Mouse (Mus musculus) midbrain, embryonic 14.5 days (tissue): ENCODE measurements around the gene Sat2. TPM values are rescaled to one million over a fixed set of nuclear protein-coding genes. Genes with fewer than 3 reads are reported as not detected.
A peak's percentile ranks its signal among the peaks of the same experiment; 100 is the strongest.
"Not testable (repeated sequence)": the region's sequence is repeated elsewhere in the genome, so short reads cannot be mapped to it uniquely, and the experiment has no call there.

ENCODE experiments used
- ATAC-seq: fragments of 200-750 bp; cut with Nextera tagmentation; 2 replicates; pipeline ENCODE4 v1.8.0; 2017; ENCODE audit warnings: moderate number of reproducible peaks, moderate library complexity; ENCODE audit not compliant: low FRiP score, low TSS enrichment
- DNase-seq: peaks from one replicate; pipeline ENCODE4 v3.0.0-alpha.2; 2015
- H3K27ac ChIP-seq: fragments of 300-500 bp; sonication (generic); replicated peaks from 2 replicates; pipeline ENCODE4 v1.5.1; 2014; ENCODE audit warnings: mild to moderate bottlenecking, low read depth, low read length, moderate library complexity
- H3K27me3 ChIP-seq: fragments of 300-500 bp; sonication (generic); 2 replicates; pipeline ENCODE4 v1.6.1; 2014; ENCODE audit warnings: low read length, control low read depth, mixed read lengths; ENCODE audit not compliant: control insufficient read depth, insufficient read depth
- H3K36me3 ChIP-seq: fragments of 300-500 bp; sonication (generic); 2 replicates; pipeline ENCODE4 v1.6.1; 2014; ENCODE audit warnings: low read length, control low read depth; ENCODE audit not compliant: control insufficient read depth, insufficient read depth
- H3K4me1 ChIP-seq: fragments of 300-500 bp; sonication (generic); 2 replicates; pipeline ENCODE4 v1.6.1; 2014; ENCODE audit warnings: mild to moderate bottlenecking, antibody characterized with exemption, low read length, control low read depth; ENCODE audit not compliant: control insufficient read depth, insufficient read depth
- H3K4me2 ChIP-seq: fragments of 300-500 bp; sonication (generic); 2 replicates; pipeline ENCODE4 v1.6.1; 2014; ENCODE audit warnings: mild to moderate bottlenecking, low read length, moderate library complexity
- H3K4me3 ChIP-seq: fragments of 300-500 bp; sonication (generic); replicated peaks from 2 replicates; pipeline ENCODE4 v1.5.1; 2014; ENCODE audit warnings: low read depth, low read length
- H3K9ac ChIP-seq: fragments of 300-500 bp; sonication (generic); replicated peaks from 2 replicates; pipeline ENCODE4 v1.6.1; 2014; ENCODE audit warnings: mild to moderate bottlenecking, low read length, moderate library complexity
- H3K9me3 ChIP-seq: fragments of 300-500 bp; sonication (generic); 2 replicates; pipeline ENCODE4 v1.6.1; 2016; ENCODE audit warnings: low read length, control low read depth, mixed read lengths; ENCODE audit not compliant: control insufficient read depth
- WGBS: fragments of 180-500 bp; shearing (Covaris S2); extraction: QIAGEN DNeasy Blood & Tissue Kit; methylation state at CpG from one replicate; pipeline ENCODE4 v1.1.7; 2014; 5-methylcytosine and 5-hydroxymethylcytosine counted together
- polyA plus RNA-seq: library from polyadenylated mRNA; unstranded; fragments of >200 nt; fragmentation: Nextera tagmentation; extraction: Ambion mirVana; gene quantifications from 2 replicates; pipeline ENCODE4 v1.2.1, GENCODE M21; 2014

Gene Sat2
- polyA plus RNA-seq, 1 experiment from 2014 or later: 21.6 TPM

- H3K36me3 ChIP-seq, H3K27ac ChIP-seq, ATAC-seq, DNase-seq, H3K4me2 ChIP-seq, H3K4me1 ChIP-seq, H3K27me3 ChIP-seq, H3K9ac ChIP-seq, H3K4me3 ChIP-seq, H3K9me3 ChIP-seq: not testable (repeated sequence)
- 50% methylated on average over 11 of the region's 11 CpGs for WGBS
Observed at GRCm38 (mm10) chr11:69614257-69614588, 7.6 kb upstream of the Sat2 start.

GRCm38 (mm10) chr11:69616781-69617180 is 5.0 kb upstream of the Sat2 start:
- no peak overlapping the region for H3K9ac ChIP-seq
- H3K4me2 ChIP-seq: no peak overlapping the region
- H3K36me3 ChIP-seq: no peaks in the 10 kb centered on the region
- no peak overlapping the region for H3K4me3 ChIP-seq
- H3K27me3 ChIP-seq: no peaks in the 10 kb centered on the region
- DNase-seq (no peak), ATAC-seq (no peak)
- no peaks in the 10 kb centered on the region for H3K9me3 ChIP-seq
- H3K4me1 ChIP-seq: peaks cover 6% of the 10 kb centered on the region; the same call in 1 of the 2 replicates
- H3K27ac ChIP-seq: no peak overlapping the region
- 44% methylated on average over 10 of the region's 10 CpGs for WGBS

- Histone ChIP-seq H3K9me3 (no peaks in the 10 kb centered on the region), H3K4me2 (no peak within 1 kb of the TSS), H3K9ac (no peak within 1 kb of the TSS), H3K36me3 (no peaks in the 10 kb centered on the region), H3K27me3 (no peaks in the 10 kb centered on the region), H3K4me1 (peaks cover 13% of the 10 kb centered on the region), H3K27ac (no peak within 1 kb of the TSS), H3K4me3 (no peak within 1 kb of the TSS)
- ATAC-seq (no peak), DNase-seq (no peak)
- WGBS: 78% methylated on average over 5 of the region's 5 CpGs
Observed at GRCm38 (mm10) chr11:69617805-69618204, 4.0 kb upstream of the Sat2 start, which contains the start of gene Shbg. TSS of gene Shbg (minus strand) at chr11:69617905.

GRCm38 (mm10) chr11:69620394-69621081 is 1.3 kb upstream of the Sat2 start:
- H3K9ac ChIP-seq: no peak overlapping the region
- peaks cover 18% of the 10 kb centered on the region for H3K4me1 ChIP-seq
- no peaks in the 10 kb centered on the region for H3K9me3 ChIP-seq
- H3K4me3 ChIP-seq: no peak overlapping the region
- no peak overlapping the region for H3K27ac ChIP-seq
- no peaks in the 10 kb centered on the region for H3K36me3 ChIP-seq
- no peak overlapping the region for H3K4me2 ChIP-seq
- no peaks in the 10 kb centered on the region for H3K27me3 ChIP-seq
- no peak for ATAC-seq
- DNase-seq: no peak
- 88% methylated on average over 7 of the region's 7 CpGs for WGBS

GRCm38 (mm10) chr11:69622406-69622805 is 582 bp downstream of the Sat2 start:
- no peaks in the 10 kb centered on the region for H3K9me3 ChIP-seq
- peaks cover 18% of the 10 kb centered on the region for H3K4me1 ChIP-seq
- H3K27me3 ChIP-seq: no peaks in the 10 kb centered on the region
- DNase-seq: peak; percentile 12
- H3K36me3 ChIP-seq: no peaks in the 10 kb centered on the region
- WGBS: 44% methylated on average over 6 of the region's 6 CpGs
- ATAC-seq: no peak; the same call in 1 of the 2 replicates
- H3K9ac ChIP-seq: peak overlapping the region; percentile 62
- H3K27ac ChIP-seq: peak overlapping the region; percentile 74
- peak overlapping the region; percentile 81 for H3K4me2 ChIP-seq
- peak overlapping the region; percentile 42 for H3K4me3 ChIP-seq

- Histone ChIP-seq H3K9ac (peak overlapping the region; percentile 62), H3K27me3 (no peaks in the 10 kb centered on the region), H3K9me3 (no peaks in the 10 kb centered on the region), H3K4me2 (peak overlapping the region; percentile 81), H3K27ac (no peak overlapping the region), H3K4me3 (peak overlapping the region; percentile 42; the same call in 1 of the 2 replicates), H3K4me1 (peaks cover 18% of the 10 kb centered on the region), H3K36me3 (no peaks in the 10 kb centered on the region)
- WGBS: 76% methylated on average over 4 of the region's 4 CpGs
- ATAC-seq (no peak), DNase-seq (no peak)
Observed at GRCm38 (mm10) chr11:69623006-69623405, 1.2 kb downstream of the Sat2 start.

- not testable (repeated sequence) for H3K27me3 ChIP-seq, H3K36me3 ChIP-seq, H3K9me3 ChIP-seq, H3K9ac ChIP-seq, H3K27ac ChIP-seq, H3K4me3 ChIP-seq, ATAC-seq, DNase-seq, H3K4me2 ChIP-seq
- WGBS: 80% methylated on average over 2 of the region's 2 CpGs
- peaks cover 18% of the 10 kb centered on the region for H3K4me1 ChIP-seq
Observed at GRCm38 (mm10) chr11:69624339-69624738, 2.5 kb downstream of the Sat2 start.

GRCm38 (mm10) chr11:69628286-69628685 is 6.5 kb downstream of the Sat2 start:
- Histone ChIP-seq H3K36me3 (no peaks in the 10 kb centered on the region), H3K4me1 (peaks cover 3% of the 10 kb centered on the region; the same call in 1 of the 2 replicates), H3K4me3 (no peak overlapping the region), H3K4me2 (no peak overlapping the region), H3K27ac (no peak overlapping the region), H3K27me3 (no peaks in the 10 kb centered on the region), H3K9me3 (no peaks in the 10 kb centered on the region), H3K9ac (no peak overlapping the region)
- DNase-seq (peak; percentile 90), ATAC-seq (no peak)
- 37% methylated on average over 6 of the region's 6 CpGs for WGBS

GRCm38 (mm10) chr11:69629802-69630201 is 8.0 kb downstream of the Sat2 start:
- 71% methylated on average over 1 of the region's 1 CpGs for WGBS
- peak; percentile 36 for DNase-seq

More at GRCm38 (mm10) chr11:69629802-69630201, 8.0 kb downstream of the Sat2 start:
- Histone ChIP-seq H3K4me1 (peaks cover 14% of the 10 kb centered on the region), H3K4me2 (no peak overlapping the region), H3K27me3 (no peaks in the 10 kb centered on the region), H3K9me3 (no peaks in the 10 kb centered on the region), H3K4me3 (no peak overlapping the region), H3K9ac (no peak overlapping the region), H3K27ac (no peak overlapping the region), H3K36me3 (no peaks in the 10 kb centered on the region)
- no peak for ATAC-seq
